Mouse (Mus musculus) forebrain, embryonic 11.5 days (tissue): ENCODE results near the gene Rrp8. TPM values are rescaled to one million over a fixed set of nuclear protein-coding genes. Genes with fewer than 3 reads are reported as not detected.

ENCODE experiments used
- ATAC-seq: fragments of 200-750 bp; cut with Nextera tagmentation; replicated peaks from 2 replicates; pipeline ENCODE4 v1.8.0; 2017; ENCODE audit warnings: moderate TSS enrichment; ENCODE audit not compliant: low FRiP score
- DNase-seq: peaks from one replicate; pipeline ENCODE4 v3.0.0-alpha.2; 2017; ENCODE audit warnings: low spot score
- H3K27ac ChIP-seq: fragments of 300-500 bp; sonication (generic); 2 replicates; pipeline ENCODE4 v1.5.1; 2014; ENCODE audit warnings: low read depth, low read length
- H3K27me3 ChIP-seq: fragments of 300-500 bp; sonication (generic); 2 replicates; pipeline ENCODE4 v1.6.1; 2014; ENCODE audit warnings: mild to moderate bottlenecking, low read length, mixed read lengths; ENCODE audit not compliant: control insufficient read depth, insufficient read depth
- H3K36me3 ChIP-seq: fragments of 300-500 bp; sonication (generic); 2 replicates; pipeline ENCODE4 v1.6.1; 2014; ENCODE audit warnings: mild to moderate bottlenecking, low read length, moderate library complexity, mixed read lengths; ENCODE audit not compliant: control insufficient read depth, insufficient read depth
- H3K4me1 ChIP-seq: fragments of 300-500 bp; sonication (generic); replicated peaks from 2 replicates; pipeline ENCODE4 v1.6.1; 2014; ENCODE audit warnings: low read length, mixed read lengths; ENCODE audit not compliant: control insufficient read depth, insufficient read depth
- H3K4me2 ChIP-seq: fragments of 300-500 bp; sonication (generic); 2 replicates; pipeline ENCODE4 v1.6.1; 2014; ENCODE audit warnings: low read depth, mild to moderate bottlenecking, low read length, moderate library complexity, mixed read lengths; ENCODE audit not compliant: severe bottlenecking
- H3K4me3 ChIP-seq: fragments of 300-500 bp; sonication (generic); 2 replicates; pipeline ENCODE4 v1.5.1; 2014; ENCODE audit warnings: low read depth, low read length
- H3K9ac ChIP-seq: fragments of 300-500 bp; sonication (generic); 2 replicates; pipeline ENCODE4 v1.6.1; 2014; ENCODE audit warnings: low read length
- H3K9me3 ChIP-seq: fragments of 300-500 bp; sonication (generic); 2 replicates; pipeline ENCODE4 v1.6.1; 2016; ENCODE audit warnings: low read length, mixed read lengths; ENCODE audit not compliant: control insufficient read depth
- WGBS: fragments of 180-500 bp; shearing (Covaris S2); extraction: QIAGEN DNeasy Blood & Tissue Kit; methylation state at CpG from one replicate; pipeline ENCODE4 v1.1.7; 2014; 5-methylcytosine and 5-hydroxymethylcytosine counted together
- polyA plus RNA-seq: library from polyadenylated mRNA; unstranded; fragments of >200 nt; fragmentation: Nextera tagmentation; extraction: Ambion mirVana; gene quantifications from 2 replicates; pipeline ENCODE4 v1.2.1, GENCODE M21; 2014

Gene Rrp8
- polyA plus RNA-seq, 1 experiment from 2014 or later: 40.6 TPM

GRCm38 (mm10) chr7:105734826-105735225 lies 2.4 kb downstream of the Rrp8 start:
- Histone ChIP-seq H3K27ac (no peak overlapping the region), H3K36me3 (peaks cover 9% of the 10 kb centered on the region; the same call in 1 of the 2 replicates), H3K4me2 (no peak overlapping the region), H3K4me3 (no peak overlapping the region), H3K27me3 (no peaks in the 10 kb centered on the region), H3K9me3 (no peaks in the 10 kb centered on the region), H3K4me1 (peaks cover 2% of the 10 kb centered on the region; the same call in 1 of the 2 replicates), H3K9ac (no peak overlapping the region)
- 87% methylated on average over 8 of the region's 8 CpGs for WGBS
- ATAC-seq (no peak), DNase-seq (no peak)

GRCm38 (mm10) chr7:105733836-105734235 lies 3.3 kb downstream of the Rrp8 start:
- H3K27ac ChIP-seq: no peak overlapping the region
- no peak for ATAC-seq
- no peaks in the 10 kb centered on the region for H3K9me3 ChIP-seq
- 94% methylated on average over 11 of the region's 11 CpGs for WGBS
- H3K4me2 ChIP-seq: no peak overlapping the region
- H3K36me3 ChIP-seq: peaks cover 9% of the 10 kb centered on the region; the same call in 1 of the 2 replicates
- peaks cover 2% of the 10 kb centered on the region; the same call in 1 of the 2 replicates for H3K4me1 ChIP-seq
- no peak overlapping the region for H3K9ac ChIP-seq
- no peaks in the 10 kb centered on the region for H3K27me3 ChIP-seq
- DNase-seq: no peak
- no peak overlapping the region for H3K4me3 ChIP-seq

GRCm38 (mm10) chr7:105728701-105729428 lies 8.3 kb downstream of the Rrp8 start:
- DNase-seq: no peak
- Histone ChIP-seq H3K36me3 (peaks cover 9% of the 10 kb centered on the region; the same call in 1 of the 2 replicates), H3K4me3 (no peak overlapping the region), H3K4me2 (no peak overlapping the region), H3K9ac (0 out of 2 replicates have a peak overlapping the region, but pooled peaks have one; percentile 7), H3K4me1 (no peaks in the 10 kb centered on the region; the same call in 1 of the 2 replicates), H3K27ac (peak overlapping the region; percentile 46), H3K9me3 (no peaks in the 10 kb centered on the region), H3K27me3 (no peaks in the 10 kb centered on the region)
- ATAC-seq: peak; percentile 49
- 49% methylated on average over 6 of the region's 6 CpGs for WGBS

GRCm38 (mm10) chr7:105726980-105727325 lies 10.2 kb downstream of the Rrp8 start:
- no peak overlapping the region for H3K9ac ChIP-seq

GRCm38 (mm10) chr7:105726144-105726979 lies 10.8 kb downstream of the Rrp8 start:
- H3K27me3 ChIP-seq: no peaks in the 10 kb centered on the region
- 79% methylated on average over 4 of the region's 4 CpGs for WGBS
- H3K4me1 ChIP-seq: no peaks in the 10 kb centered on the region; the same call in 1 of the 2 replicates
- H3K4me2 ChIP-seq: no peak overlapping the region
- no peak overlapping the region for H3K9ac ChIP-seq
- no peaks in the 10 kb centered on the region; the same call in 1 of the 2 replicates for H3K36me3 ChIP-seq
- peak; percentile 77 for ATAC-seq
- DNase-seq: no peak
- H3K4me3 ChIP-seq: no peak overlapping the region
- no peaks in the 10 kb centered on the region for H3K9me3 ChIP-seq
- no peak overlapping the region for H3K27ac ChIP-seq

More at GRCm38 (mm10) chr7:105726980-105727325, 10.2 kb downstream of the Rrp8 start:
- Histone ChIP-seq H3K4me3 (no peak overlapping the region), H3K4me2 (no peak overlapping the region), H3K27me3 (no peaks in the 10 kb centered on the region), H3K27ac (no peak overlapping the region), H3K36me3 (no peaks in the 10 kb centered on the region; the same call in 1 of the 2 replicates), H3K4me1 (no peaks in the 10 kb centered on the region; the same call in 1 of the 2 replicates), H3K9me3 (no peaks in the 10 kb centered on the region)
- ATAC-seq (no peak), DNase-seq (no peak)
- WGBS: 91% methylated on average over 4 of the region's 4 CpGs

- no peak for ATAC-seq
- no peak overlapping the region for H3K4me3 ChIP-seq
- no peaks in the 10 kb centered on the region for H3K27me3 ChIP-seq
- H3K27ac ChIP-seq: no peak overlapping the region
- H3K4me1 ChIP-seq: no peaks in the 10 kb centered on the region
- H3K4me2 ChIP-seq: no peak overlapping the region
- H3K36me3 ChIP-seq: no peaks in the 10 kb centered on the region
- no peak overlapping the region for H3K9ac ChIP-seq
- 73% methylated on average over 2 of the region's 2 CpGs for WGBS
- DNase-seq: no peak
- H3K9me3 ChIP-seq: no peaks in the 10 kb centered on the region
Measured at GRCm38 (mm10) chr7:105721916-105722315, 15.3 kb downstream of the Rrp8 start.

- 58% methylated on average over 3 of the region's 3 CpGs for WGBS
- no peak for ATAC-seq
Measured at GRCm38 (mm10) chr7:105715366-105715765, 21.8 kb downstream of the Rrp8 start.

GRCm38 (mm10) chr7:105708733-105709132 lies 28.5 kb downstream of the Rrp8 start:
- H3K36me3 ChIP-seq: no peaks in the 10 kb centered on the region
- WGBS: 93% methylated on average over 5 of the region's 5 CpGs
- no peak overlapping the region for H3K4me2 ChIP-seq
- H3K9ac ChIP-seq: no peak overlapping the region
- H3K27ac ChIP-seq: no peak overlapping the region
- no peak for DNase-seq
- no peaks in the 10 kb centered on the region for H3K4me1 ChIP-seq
- ATAC-seq: no peak
- no peak overlapping the region for H3K4me3 ChIP-seq
- no peaks in the 10 kb centered on the region for H3K9me3 ChIP-seq
- no peaks in the 10 kb centered on the region for H3K27me3 ChIP-seq

More at GRCm38 (mm10) chr7:105715366-105715765, 21.8 kb downstream of the Rrp8 start:
- Histone ChIP-seq H3K4me1 (no peaks in the 10 kb centered on the region), H3K9me3 (no peaks in the 10 kb centered on the region), H3K27ac (no peak overlapping the region), H3K9ac (no peak overlapping the region), H3K27me3 (no peaks in the 10 kb centered on the region), H3K4me3 (no peak overlapping the region), H3K36me3 (no peaks in the 10 kb centered on the region), H3K4me2 (no peak overlapping the region)
- DNase-seq: no peak
